Mouse (Mus musculus) MEL (cell line): Measurements from ENCODE around the gene Adm2. TPM values are rescaled to one million over a fixed set of nuclear protein-coding genes. Genes with fewer than 3 reads are reported as not detected.

Experiments used
- DNase-seq: peaks from one replicate; pipeline ENCODE4 v3.0.0; 2011; ENCODE audit warnings: low read depth, low spot score
- H3K27ac ChIP-seq: 2 replicates; pipeline ENCODE4 v1.5.1; 2012; ENCODE audit warnings: low read depth, mild to moderate bottlenecking, control low read depth, low read length, moderate library complexity; ENCODE audit not compliant: control insufficient read depth
- H3K27me3 ChIP-seq, 2 experiments: fragments of 150-350 bp in 1 of 2; sonication (generic) in 1 of 2; 2 replicates each; pipeline ENCODE4 v1.6.1; 2012; ENCODE audit warnings: low read length in 2 of 2, mild to moderate bottlenecking in 2 of 2, improper control_type of control experiment in 1 of 2, moderate library complexity in 1 of 2; ENCODE audit not compliant: insufficient read depth in 2 of 2, control insufficient read depth in 1 of 2
- H3K36me3 ChIP-seq, 2 experiments: 2 replicates each; pipeline ENCODE4 v1.6.1; 2012 to 2014; ENCODE audit warnings: low read length in 2 of 2, improper control_type of control experiment in 1 of 2, inconsistent platforms in 1 of 2, mild to moderate bottlenecking in 1 of 2; ENCODE audit not compliant: insufficient read depth in 2 of 2, control insufficient read depth in 1 of 2
- H3K4me1 ChIP-seq, 2 experiments: fragments of 150-350 bp in 1 of 2; sonication (generic) in 1 of 2; 2 replicates each; pipeline ENCODE4 v1.6.1; 2012; ENCODE audit warnings: low read length in 2 of 2, improper control_type of control experiment in 1 of 2, mild to moderate bottlenecking in 1 of 2; ENCODE audit not compliant: insufficient read depth in 2 of 2, control insufficient read depth in 1 of 2
- H3K4me3 ChIP-seq, 2 experiments: fragments of 150-350 bp in 1 of 2; sonication (generic) in 1 of 2; 2 replicates each; pipeline ENCODE4 v1.5.1; 2012; ENCODE audit warnings: low read depth in 2 of 2, low read length in 2 of 2, mild to moderate bottlenecking in 2 of 2, moderate library complexity in 2 of 2, control low read depth in 1 of 2, improper control_type of control experiment in 1 of 2; ENCODE audit not compliant: control insufficient read depth in 1 of 2, insufficient read depth in 1 of 2
- H3K79me2 ChIP-seq: 2 replicates; pipeline ENCODE4 v1.6.1; 2012; ENCODE audit warnings: mild to moderate bottlenecking, low read length, moderate library complexity; ENCODE audit not compliant: control insufficient read depth, poor library complexity, insufficient read depth
- H3K9ac ChIP-seq: 2 replicates; pipeline ENCODE4 v1.6.1; 2012; ENCODE audit warnings: low read depth, mild to moderate bottlenecking, control low read depth, low read length, moderate library complexity; ENCODE audit not compliant: control insufficient read depth, poor library complexity, severe bottlenecking
- H3K9me3 ChIP-seq: fragments of 150-350 bp; sonication (generic); replicated peaks from 2 replicates; pipeline ENCODE4 v1.6.1; 2012; ENCODE audit warnings: mild to moderate bottlenecking, low read length, improper control_type of control experiment, moderate library complexity; ENCODE audit not compliant: insufficient read depth
- BHLHE40 ChIP-seq: IDR thresholded peaks from 2 replicates; pipeline ENCODE4 v1.6.1; 2012; ENCODE audit warnings: low read depth, mild to moderate bottlenecking, inconsistent platforms, low read length, improper control_type of control experiment, borderline replicate concordance
- CTCF ChIP-seq, 3 experiments: IDR thresholded peaks in 2 of 3; conservative IDR thresholded peaks in 1 of 3; 2 replicates each; pipeline ENCODE4 v1.5.1; 2011 to 2012; ENCODE audit warnings: low read length in 3 of 3, low read depth in 2 of 3, mild to moderate bottlenecking in 2 of 3, improper control_type of control experiment in 1 of 3, inconsistent platforms in 1 of 3, mixed read lengths in 1 of 3, moderate library complexity in 1 of 3; ENCODE audit not compliant: control insufficient read depth in 1 of 3, insufficient read depth in 1 of 3, poor library complexity in 1 of 3, severe bottlenecking in 1 of 3
- E2F4 ChIP-seq: IDR thresholded peaks from 2 replicates; pipeline ENCODE4 v1.6.1; 2011; ENCODE audit warnings: low read depth, low read length, improper control_type of control experiment, borderline replicate concordance
- ETS1 ChIP-seq: IDR thresholded peaks from 2 replicates; pipeline ENCODE4 v1.6.1; 2012; ENCODE audit warnings: low read depth, mild to moderate bottlenecking, inconsistent platforms, low read length, improper control_type of control experiment, moderate library complexity
- GATA1 ChIP-seq: IDR thresholded peaks from 2 replicates; pipeline ENCODE4 v1.6.1; 2011; ENCODE audit warnings: low read depth, low read length, improper control_type of control experiment
- HCFC1 ChIP-seq: IDR thresholded peaks from 2 replicates; pipeline ENCODE4 v1.6.1; 2012; ENCODE audit warnings: low read depth, mild to moderate bottlenecking, inconsistent platforms, low read length, improper control_type of control experiment, moderate library complexity
- KAT2A ChIP-seq: conservative IDR thresholded peaks from 2 replicates; pipeline ENCODE4 v1.6.1; 2012; ENCODE audit warnings: low read depth, low read length, improper control_type of control experiment, inconsistent platforms
- MAFK ChIP-seq: IDR thresholded peaks from 2 replicates; pipeline ENCODE4 v1.6.1; 2011; ENCODE audit warnings: low read depth, mild to moderate bottlenecking, low read length, improper control_type of control experiment, borderline replicate concordance
- MAX ChIP-seq: IDR thresholded peaks from 2 replicates; pipeline ENCODE4 v1.6.1; 2011; ENCODE audit warnings: low read length, improper control_type of control experiment
- MAZ ChIP-seq: IDR thresholded peaks from 2 replicates; pipeline ENCODE4 v1.6.1; 2012; ENCODE audit warnings: low read depth, mild to moderate bottlenecking, inconsistent platforms, low read length, improper control_type of control experiment
- NELFE ChIP-seq: IDR thresholded peaks from 2 replicates; pipeline ENCODE4 v1.6.1; 2011; ENCODE audit warnings: low read depth, low read length, improper control_type of control experiment
- NRF1 ChIP-seq: IDR thresholded peaks from 2 replicates; pipeline ENCODE4 v1.6.1; 2014; ENCODE audit warnings: low read depth, mild to moderate bottlenecking, inconsistent platforms, low read length, improper control_type of control experiment, moderate library complexity; ENCODE audit not compliant: poor library complexity, insufficient read depth, severe bottlenecking
- RAD21 ChIP-seq: IDR thresholded peaks from 2 replicates; pipeline ENCODE4 v1.6.1; 2011; ENCODE audit warnings: mild to moderate bottlenecking, low read depth, low read length, improper control_type of control experiment
- SIN3A ChIP-seq: IDR thresholded peaks from 2 replicates; pipeline ENCODE4 v1.6.1; 2012; ENCODE audit warnings: low read length, improper control_type of control experiment, inconsistent platforms
- SMC3 ChIP-seq: IDR thresholded peaks from 2 replicates; pipeline ENCODE4 v1.6.1; 2011; ENCODE audit warnings: low read depth, low read length, improper control_type of control experiment
- TAL1 ChIP-seq: IDR thresholded peaks from 2 replicates; pipeline ENCODE4 v1.6.1; 2012; ENCODE audit warnings: mild to moderate bottlenecking, inconsistent platforms, low read length, moderate library complexity, mixed read lengths
- UBTF ChIP-seq: IDR thresholded peaks from 2 replicates; pipeline ENCODE4 v1.6.1; 2012; ENCODE audit warnings: low read depth, mild to moderate bottlenecking, inconsistent platforms, low read length, improper control_type of control experiment, moderate library complexity, borderline replicate concordance; ENCODE audit not compliant: insufficient read depth
- USF1 ChIP-seq: IDR thresholded peaks from 2 replicates; pipeline ENCODE4 v1.6.1; 2014; ENCODE audit warnings: low read depth, mild to moderate bottlenecking, inconsistent platforms, low read length, improper control_type of control experiment, moderate library complexity
- USF2 ChIP-seq, 2 experiments: IDR thresholded peaks; 2 replicates each; pipeline ENCODE4 v1.6.1; 2011 to 2012; ENCODE audit warnings: improper control_type of control experiment in 2 of 2, low read length in 2 of 2, borderline replicate concordance in 1 of 2, inconsistent platforms in 1 of 2, low read depth in 1 of 2, mild to moderate bottlenecking in 1 of 2; ENCODE audit not compliant: insufficient read depth in 1 of 2
- ZC3H11A ChIP-seq: IDR thresholded peaks from 2 replicates; pipeline ENCODE4 v1.6.1; 2012; ENCODE audit warnings: low read depth, mild to moderate bottlenecking, inconsistent platforms, low read length, improper control_type of control experiment
- ZKSCAN1 ChIP-seq: IDR thresholded peaks from 2 replicates; pipeline ENCODE4 v1.6.1; 2012; ENCODE audit warnings: low read depth, mild to moderate bottlenecking, inconsistent platforms, low read length, improper control_type of control experiment, moderate library complexity
- ZNF384 ChIP-seq: IDR thresholded peaks from 2 replicates; pipeline ENCODE4 v1.6.1; 2012; ENCODE audit warnings: low read depth, mild to moderate bottlenecking, inconsistent platforms, low read length, improper control_type of control experiment
- polyA plus RNA-seq, 2 experiments: library from polyadenylated mRNA; stranded (reverse) in 1 of 2; unstranded in 1 of 2; fragments of >175 nt in 1 of 2; fragments of >200 nt in 1 of 2; gene quantifications; 2 replicates each; pipeline versions ENCODE4 v1.2.1 to v1.2.4; 2012; ENCODE audit warnings: low replicate concordance in 2 of 2, low read depth in 1 of 2; ENCODE audit not compliant: insufficient read length in 2 of 2, insufficient read depth in 1 of 2, missing spikeins in 1 of 2
- total RNA-seq: library from RNA; depleted of rRNA; stranded (reverse); fragments of 300-350 nt; gene quantifications from 2 replicates; pipeline ENCODE4 v1.2.3, GENCODE M21; 2012

Adm2 gene
- total and polyA plus RNA-seq, 3 experiments, result 1.4 to 18.2 TPM; not detected in 1

GRCm38 (mm10) chr15:89277366-89277765, 45.2 kb upstream of the Adm2 start:
- no peak for DNase-seq
- H3K79me2 ChIP-seq, result no peaks in the 10 kb centered on the region
- H3K36me3 ChIP-seq, result peaks cover 0 to 2% of the 10 kb centered on the region in 2 experiments; a peak in 1 of 4 replicates
- H3K4me3 ChIP-seq, result no peak overlapping the region
- no peak overlapping the region for H3K27ac ChIP-seq
- no peak overlapping the region for H3K9ac ChIP-seq
- no peaks in the 10 kb centered on the region for H3K27me3 ChIP-seq
- H3K4me1 ChIP-seq, result no peaks in the 10 kb centered on the region
- TF ChIP-seq TAL1 (no peak), RAD21 (no peak), MAFK (no peak), USF1 (no peak), ETS1 (no peak), MAZ (no peak), NRF1 (no peak), GATA1 (no peak), SIN3A (no peak), ZKSCAN1 (no peak)
- no peaks in the 10 kb centered on the region for H3K9me3 ChIP-seq

GRCm38 (mm10) chr15:89282546-89282945, 40.0 kb upstream of the Adm2 start:
- H3K27ac ChIP-seq, result no peak overlapping the region
- no peak for DNase-seq
- peaks cover 3 to 20% of the 10 kb centered on the region in 2 experiments; a peak in 3 of 4 replicates for H3K36me3 ChIP-seq

More at GRCm38 (mm10) chr15:89282546-89282945, 40.0 kb upstream of the Adm2 start:
- H3K27me3 ChIP-seq, result no peaks in the 10 kb centered on the region
- H3K9me3 ChIP-seq, result no peaks in the 10 kb centered on the region
- no peak for TF ChIP-seq MAX
- no peak for TF ChIP-seq CTCF (IDR thresholded peaks at IDR 0.05 in 2 of 3, conservative IDR thresholded peaks at IDR 0.05 in 1 of 3; ENCODE audit: control insufficient read depth in 1 of 3, insufficient read depth in 1 of 3, low read depth in 2 of 3, low read length in 3 of 3, poor library complexity in 1 of 3, severe bottlenecking in 1 of 3)
- no peak for TF ChIP-seq MAZ
- TF ChIP-seq ZC3H11A, result no peak
- TF ChIP-seq KAT2A, result no peak
- TF ChIP-seq USF2 (IDR thresholded peaks at IDR 0.05; ENCODE audit: borderline replicate concordance in 1 of 2, insufficient read depth in 1 of 2, low read depth in 1 of 2, low read length in 2 of 2), result no peak
- no peak for TF ChIP-seq ZNF384
- no peak for TF ChIP-seq HCFC1
- no peak for TF ChIP-seq BHLHE40
- TF ChIP-seq UBTF, result no peak
- no peak for TF ChIP-seq USF1
- TF ChIP-seq SMC3, result no peak
- TF ChIP-seq E2F4, result no peak
- TF ChIP-seq NELFE, result no peak
- TF ChIP-seq SIN3A, result no peak
- TF ChIP-seq ETS1, result no peak
- no peak for TF ChIP-seq ZKSCAN1
- TF ChIP-seq, all 39 proteins: peak for 0
- H3K79me2 ChIP-seq, result no peaks in the 10 kb centered on the region
- H3K9ac ChIP-seq, result no peak overlapping the region
- H3K4me3 ChIP-seq, result no peak overlapping the region
- peaks cover 12 to 14% of the 10 kb centered on the region in 2 experiments for H3K4me1 ChIP-seq
